In the genomic region with DNA sequence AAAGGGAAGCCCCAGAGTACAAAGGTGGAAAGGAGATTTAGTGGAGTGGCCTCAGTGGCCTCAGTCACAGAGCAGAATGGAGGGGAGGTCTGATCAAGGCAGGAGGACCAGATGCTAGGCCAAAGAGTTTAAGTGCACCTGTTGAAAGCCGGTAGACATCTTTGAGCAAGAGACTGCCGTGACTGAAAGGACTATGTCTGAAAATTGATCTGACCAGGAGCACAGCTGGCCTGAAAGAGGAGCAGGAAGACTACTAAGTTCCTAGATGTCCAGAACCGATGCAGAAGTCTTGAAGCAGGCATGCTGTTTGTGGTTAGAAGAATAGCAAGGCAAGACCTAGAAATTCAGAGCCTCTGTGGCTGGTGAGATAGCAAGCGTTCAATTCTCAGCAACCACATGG, we compare ENCODE assay signal across 25 mouse cellular contexts. TPM values are rescaled to one million over a fixed set of nuclear protein-coding genes. Genes with fewer than 3 reads are reported as not detected.
"Had no signal": no experiment of that assay in that cellular context is flagged by ENCODE, and none has a peak within 500 bp of the region (broad histone marks: within the 10 kb centered on the region; RNA-seq: fewer than 3 reads in every experiment).

No protein-coding gene starts in this region.

- H3K4me3 ChIP-seq: limb, embryonic 15.5 days; liver, embryonic 12.5 days; midbrain, embryonic 10.5 days; neural tube, embryonic 12.5 days had no signal

- DNase-seq: kidney, adult 9 months; kidney, postnatal 36 days; lung, embryonic 14.5 days; lung, postnatal 10 days; lung, postnatal 4 days; retina, postnatal 1 day; right cerebral cortex, postnatal 4 days; spleen, adult 18-20 months; thymus, adult 18-20 months; thymus, postnatal 25 days had no signal

- H3K4me2 ChIP-seq: limb, embryonic 15.5 days; liver, embryonic 12.5 days; lung, embryonic 14.5 days had no signal

- H3K27ac ChIP-seq: kidney, postnatal 0 days; limb, embryonic 15.5 days; liver, embryonic 12.5 days; midbrain, embryonic 10.5 days; neural tube, embryonic 12.5 days had no signal

- H3K36me3 ChIP-seq: limb, embryonic 15.5 days; liver, embryonic 12.5 days; midbrain, embryonic 10.5 days; neural tube, embryonic 12.5 days had no signal

RNA-seq across cellular contexts. Expression of gene Sppl2c, which starts 43.3 kb away (rescaled TPM):
- total RNA-seq: layer of hippocampus, adult 8-10 months; layer of hippocampus, postnatal 14 days; left cerebral cortex, adult 8-10 months; left cerebral cortex, postnatal 25 days; megakaryocyte, adult 5-6 weeks; neutrophil, adult 5-6 weeks had no signal
- polyA plus RNA-seq: kidney, postnatal 0 days; limb, embryonic 11.5 days; limb, embryonic 15.5 days; liver, embryonic 12.5 days; liver, embryonic 16.5 days; lung, embryonic 14.5 days; midbrain, embryonic 10.5 days; neural tube, embryonic 12.5 days; stomach, embryonic 14.5 days; urinary bladder, adult 2 months had no signal
